Mouse (Mus musculus) E14TG2a.4 (cell line): Measurements from ENCODE around the gene Alg13.

ENCODE experiments used
- CTCF ChIP-seq: conservative IDR thresholded peaks from 2 replicates; pipeline ENCODE4 v1.5.1; 2014; ENCODE audit warnings: low read length
- POU5F1 ChIP-seq: IDR thresholded peaks from 2 replicates; pipeline ENCODE4 v1.6.1; 2014; ENCODE audit warnings: low read length, borderline replicate concordance

DNA sequence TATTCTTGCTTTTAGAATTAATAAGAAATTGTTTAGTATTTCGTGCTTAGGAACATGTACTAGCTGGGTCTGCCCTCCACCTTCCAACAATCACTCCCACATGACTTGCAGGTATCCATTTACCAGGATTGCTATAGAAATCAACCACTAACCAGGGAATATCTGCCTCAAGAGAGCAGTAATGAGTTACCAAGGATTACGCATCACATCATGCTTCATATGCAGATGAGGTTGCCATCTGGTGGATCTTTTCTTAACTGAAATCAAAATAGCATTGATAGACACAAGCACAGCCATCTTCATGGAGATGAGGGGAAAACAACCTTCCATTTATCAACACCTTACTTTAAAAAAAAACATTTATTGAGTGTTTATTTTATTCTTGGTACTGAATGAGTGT is 16.1 kb upstream of the Alg13 start:
- TF ChIP-seq CTCF = no peak
- TF ChIP-seq POU5F1 = no peak
